Mouse (Mus musculus): Measurements from ENCODE around the gene Sept7. TPM values are rescaled to one million over a fixed set of nuclear protein-coding genes. Genes with fewer than 3 reads are reported as not detected.
"Not testable (repeated sequence)": the region's sequence is repeated elsewhere in the genome, so short reads cannot be mapped to it uniquely, and the experiment has no call there.

Gene Sept7
- polyA plus RNA-seq, 1 experiment: 8.8 TPM

GRCm38 (mm10) chr9:25309505-25310182, 57.4 kb downstream of the Sept7 start:
- Histone ChIP-seq H3K27ac (ENCODE audit: control insufficient read depth, insufficient read depth, low read depth, low read length) (no peak overlapping the region), H3K27me3 (ENCODE audit: control insufficient read depth, insufficient read depth, low read length) (no peaks in the 10 kb centered on the region), H3K4me3 (ENCODE audit: control insufficient read depth, low read depth, low read length) (no peak overlapping the region), H3K36me3 (ENCODE audit: control insufficient read depth, insufficient read depth, low read length) (no peaks in the 10 kb centered on the region), H3K4me1 (ENCODE audit: control insufficient read depth, insufficient read depth, low read length) (no peaks in the 10 kb centered on the region)
- TF ChIP-seq CTCF (IDR thresholded peaks at IDR 0.05; ENCODE audit: control insufficient read depth, insufficient read depth, insufficient replicate concordance, low read depth, low read length): no peak; the same call in 1 of the 2 replicates
- no peak for TF ChIP-seq POLR2A (IDR thresholded peaks at IDR 0.05; ENCODE audit: control insufficient read depth, low read depth, low read length)

- H3K27me3 ChIP-seq (ENCODE audit: control insufficient read depth, insufficient read depth, low read length): no peaks in the 10 kb centered on the region
- H3K36me3 ChIP-seq (ENCODE audit: control insufficient read depth, insufficient read depth, low read length): no peaks in the 10 kb centered on the region
- TF ChIP-seq CTCF (IDR thresholded peaks at IDR 0.05; ENCODE audit: control insufficient read depth, insufficient read depth, insufficient replicate concordance, low read depth, low read length) (no peak), POLR2A (IDR thresholded peaks at IDR 0.05; ENCODE audit: control insufficient read depth, low read depth, low read length) (no peak)
- no peaks in the 10 kb centered on the region for H3K4me1 ChIP-seq (ENCODE audit: control insufficient read depth, insufficient read depth, low read length)
- no peak overlapping the region for H3K4me3 ChIP-seq (ENCODE audit: control insufficient read depth, low read depth, low read length)
- H3K27ac ChIP-seq (ENCODE audit: control insufficient read depth, insufficient read depth, low read depth, low read length): no peak overlapping the region
Observed at GRCm38 (mm10) chr9:25314304-25314703, 62.1 kb downstream of the Sept7 start.

GRCm38 (mm10) chr9:25317827-25318505, 65.7 kb downstream of the Sept7 start:
- TF ChIP-seq CTCF (IDR thresholded peaks at IDR 0.05; ENCODE audit: control insufficient read depth, insufficient read depth, insufficient replicate concordance, low read depth, low read length) (peak; percentile 75; the same call in 1 of the 2 replicates), POLR2A (IDR thresholded peaks at IDR 0.05; ENCODE audit: control insufficient read depth, low read depth, low read length) (no peak)
- Histone ChIP-seq H3K4me3 (ENCODE audit: control insufficient read depth, low read depth, low read length) (no peak overlapping the region), H3K36me3 (ENCODE audit: control insufficient read depth, insufficient read depth, low read length) (no peaks in the 10 kb centered on the region), H3K4me1 (ENCODE audit: control insufficient read depth, insufficient read depth, low read length) (no peaks in the 10 kb centered on the region), H3K27ac (ENCODE audit: control insufficient read depth, insufficient read depth, low read depth, low read length) (no peak overlapping the region), H3K27me3 (ENCODE audit: control insufficient read depth, insufficient read depth, low read length) (no peaks in the 10 kb centered on the region)

- H3K4me3 ChIP-seq (ENCODE audit: control insufficient read depth, low read depth, low read length); H3K27me3 ChIP-seq (ENCODE audit: control insufficient read depth, insufficient read depth, low read length); H3K36me3 ChIP-seq (ENCODE audit: control insufficient read depth, insufficient read depth, low read length); H3K27ac ChIP-seq (ENCODE audit: control insufficient read depth, insufficient read depth, low read depth, low read length); H3K4me1 ChIP-seq (ENCODE audit: control insufficient read depth, insufficient read depth, low read length): not testable (repeated sequence)
Observed at GRCm38 (mm10) chr9:25319676-25320075, 67.4 kb downstream of the Sept7 start.

- Histone ChIP-seq H3K27ac (ENCODE audit: control insufficient read depth, insufficient read depth, low read depth, low read length) (no peak overlapping the region), H3K27me3 (ENCODE audit: control insufficient read depth, insufficient read depth, low read length) (no peaks in the 10 kb centered on the region), H3K4me1 (ENCODE audit: control insufficient read depth, insufficient read depth, low read length) (no peaks in the 10 kb centered on the region), H3K4me3 (ENCODE audit: control insufficient read depth, low read depth, low read length) (no peak overlapping the region), H3K36me3 (ENCODE audit: control insufficient read depth, insufficient read depth, low read length) (no peaks in the 10 kb centered on the region)
- TF ChIP-seq CTCF (IDR thresholded peaks at IDR 0.05; ENCODE audit: control insufficient read depth, insufficient read depth, insufficient replicate concordance, low read depth, low read length) (no peak), POLR2A (IDR thresholded peaks at IDR 0.05; ENCODE audit: control insufficient read depth, low read depth, low read length) (no peak)
Observed at GRCm38 (mm10) chr9:25327727-25328370, 75.6 kb downstream of the Sept7 start.

GRCm38 (mm10) chr9:25328946-25329723, 76.9 kb downstream of the Sept7 start:
- H3K36me3 ChIP-seq (ENCODE audit: control insufficient read depth, insufficient read depth, low read length): no peaks in the 10 kb centered on the region
- H3K27me3 ChIP-seq (ENCODE audit: control insufficient read depth, insufficient read depth, low read length): no peaks in the 10 kb centered on the region
- H3K4me1 ChIP-seq (ENCODE audit: control insufficient read depth, insufficient read depth, low read length): no peaks in the 10 kb centered on the region
- TF ChIP-seq POLR2A (IDR thresholded peaks at IDR 0.05; ENCODE audit: control insufficient read depth, low read depth, low read length) (no peak), CTCF (IDR thresholded peaks at IDR 0.05; ENCODE audit: control insufficient read depth, insufficient read depth, insufficient replicate concordance, low read depth, low read length) (no peak)
- no peak overlapping the region for H3K27ac ChIP-seq (ENCODE audit: control insufficient read depth, insufficient read depth, low read depth, low read length)
- H3K4me3 ChIP-seq (ENCODE audit: control insufficient read depth, low read depth, low read length): no peak overlapping the region

Measured in testis, adult 2 months (tissue).